Mouse (Mus musculus): ENCODE results near the gene Lrch3.

DNA sequence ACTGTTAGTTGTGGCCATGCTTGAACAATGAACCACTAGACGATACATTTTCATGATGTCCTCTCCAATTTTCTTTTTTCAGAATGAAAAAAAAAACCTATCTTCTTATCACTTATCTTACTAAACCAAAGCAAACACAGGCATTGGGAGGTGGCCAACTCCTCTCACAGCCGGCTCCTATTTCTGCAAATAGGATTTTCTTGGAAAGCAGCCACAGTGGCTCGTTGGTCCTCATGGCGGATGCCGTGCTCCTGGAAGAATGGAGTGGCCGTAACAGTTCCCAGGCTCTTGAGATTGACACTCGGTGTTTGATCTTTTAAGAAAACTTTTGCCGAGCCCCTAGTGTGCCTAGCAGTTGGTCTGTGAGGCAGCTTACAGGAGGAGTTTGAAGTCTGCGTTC, 91.3 kb downstream of the Lrch3 start:
- TF ChIP-seq TAL1 (IDR thresholded peaks at IDR 0.05; ENCODE audit: low read length) = no peak
- no peak for TF ChIP-seq GATA1 (IDR thresholded peaks at IDR 0.05; ENCODE audit: low read length)

Data from erythroblast, embryonic 14.5 days (primary cell).